ENCODE assay signal across 13 mouse cellular contexts in genomic region chr19:48025366-48025765, GRCm38 (mm10).
A peak's percentile ranks its signal among the peaks of the same experiment; 100 is the strongest.
DNase-seq lines count a peak whose midpoint lies in the region.
"Had no signal": no experiment of that assay in that cellular context is flagged by ENCODE, and none has a peak within 500 bp of the region (broad histone marks: within the 10 kb centered on the region; RNA-seq: fewer than 3 reads in every experiment).

No protein-coding gene starts in this region.

- intact Hi-C loops in gastrocnemius, postnatal 14 days (cut with DNase I; ENCODE audit: low total_unique reads) = no loop called here

- peak; percentile 10 for DNase-seq in heart, adult 11 months
- no peak for DNase-seq in heart, adult 9 months (ENCODE audit: low spot score in 2 of 2)
- DNase-seq in right cerebral cortex, postnatal 10 days (ENCODE audit: low spot score in 2 of 2) = peak; percentile 39 to 45
- DNase-seq in right cerebral cortex, postnatal 4 days = no peak
- DNase-seq in telencephalon, adult 2 months (ENCODE audit: low read depth, low spot score) = peak; percentile 42
- no peak for DNase-seq in gastrocnemius, postnatal 14 days
- DNase-seq: adrenal gland, adult 2 months; adrenal gland, postnatal 10 days; adrenal gland, postnatal 25 days; cerebellum, adult 11-12 months; cerebellum, adult 2 months; cerebellum, adult 9-10 months; cerebellum, postnatal 10 days had no signal

Comparison
In these comparisons a context has a peak if more than half of its experiments do, and no peak if none do; other contexts are left out.
1. DNase-seq: peak in heart, adult 11 months (single experiment), right cerebral cortex, postnatal 10 days (2 of 2) and telencephalon, adult 2 months (single experiment); none in heart, adult 9 months (0 of 2), right cerebral cortex, postnatal 4 days (single experiment) and gastrocnemius, postnatal 14 days (single experiment).